Mouse (Mus musculus) megakaryocyte progenitor cell, adult 5-6 weeks (primary cell): Measurements from ENCODE around the gene Lrrc37a. TPM values are rescaled to one million over a fixed set of nuclear protein-coding genes. Genes with fewer than 3 reads are reported as not detected.
"Not testable (repeated sequence)": the region's sequence is repeated elsewhere in the genome, so short reads cannot be mapped to it uniquely, and the experiment has no call there.

Experiments used
- ATAC-seq: replicated peaks from 2 replicates; pipeline ENCODE4 v1.8.0; 2016; ENCODE audit warnings: mild to moderate bottlenecking, moderate TSS enrichment, inconsistent platforms; ENCODE audit not compliant: poor library complexity
- total RNA-seq, 2 experiments: library from RNA; stranded (forward) in 1 of 2; stranded (reverse) in 1 of 2; fragments of 157-497, 149-512 nt in 1 of 2; fragments of 200-1000 nt in 1 of 2; gene quantifications; 2 replicates each; pipeline versions ENCODE4 v1.2.3 to v1.2.4; 2015 to 2017

Lrrc37a gene
- not detected in 2 replicates for total RNA-seq (2015)
- total RNA-seq (2017) = not detected in 2 replicates

DNA sequence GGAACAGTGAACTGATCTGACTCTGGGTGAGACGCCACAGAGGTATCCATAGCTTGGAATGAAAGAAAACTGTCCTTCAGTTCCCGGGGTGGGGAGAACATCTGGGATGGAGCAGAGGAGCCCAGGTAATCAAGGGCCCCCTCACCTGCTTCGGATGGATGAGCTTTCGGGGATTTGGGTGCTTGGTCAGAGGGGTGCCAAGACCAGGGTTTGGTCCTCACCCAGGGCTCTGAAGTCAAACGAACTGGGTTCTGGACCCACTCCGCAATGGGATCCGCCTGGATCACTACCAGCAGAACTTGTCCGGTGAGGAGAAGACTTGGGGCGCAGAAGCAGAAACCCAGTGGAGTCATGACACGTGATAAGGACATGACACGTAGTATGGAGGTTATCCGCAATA, at the start of gene Lrrc37a:
Gene Lrrc37a (minus strand): TSS at position 101 of the 400 bp plus-strand sequence.
- no peak for ATAC-seq

DNA sequence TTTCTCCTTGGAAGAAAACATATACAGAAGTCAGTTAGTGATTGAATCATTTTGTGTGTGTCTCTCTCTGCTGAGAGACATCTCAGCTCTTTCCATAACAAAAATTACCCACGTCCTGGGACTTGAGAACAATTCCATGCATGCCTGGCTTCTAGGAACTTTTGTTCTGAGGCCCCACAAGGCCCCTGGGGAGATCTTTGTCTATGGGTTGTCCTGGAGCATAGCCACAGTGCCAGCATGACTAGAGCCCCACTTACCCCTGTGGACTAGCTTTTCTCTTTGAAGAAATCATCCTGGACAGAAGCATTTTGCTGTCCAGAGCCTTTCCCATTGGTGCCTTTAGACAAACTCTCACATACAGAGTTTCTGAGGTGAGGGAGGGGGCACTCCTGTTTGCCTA, 30.6 kb upstream of the Lrrc37a start:
- not testable (repeated sequence) for ATAC-seq

DNA sequence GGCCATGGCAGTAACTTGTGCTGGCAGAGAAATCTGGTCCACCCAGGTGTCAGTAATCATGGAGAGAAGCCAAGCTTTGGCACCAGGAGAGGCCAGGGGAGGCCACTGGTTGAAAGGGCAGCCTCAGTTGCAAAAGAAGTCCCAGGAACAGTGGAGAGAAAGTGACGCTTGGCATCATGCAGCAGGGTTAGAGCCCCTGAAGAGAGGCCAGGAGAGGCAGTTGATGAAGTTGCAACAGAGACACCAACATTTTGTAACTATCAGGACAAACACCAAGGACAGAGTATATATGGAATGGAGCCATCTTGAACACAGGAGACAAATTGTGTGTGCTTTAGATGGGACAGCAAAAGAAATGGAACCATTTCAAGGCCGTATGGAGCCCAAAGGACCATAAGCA, 7.7 kb upstream of the Lrrc37a start:
- no peak for ATAC-seq

DNA sequence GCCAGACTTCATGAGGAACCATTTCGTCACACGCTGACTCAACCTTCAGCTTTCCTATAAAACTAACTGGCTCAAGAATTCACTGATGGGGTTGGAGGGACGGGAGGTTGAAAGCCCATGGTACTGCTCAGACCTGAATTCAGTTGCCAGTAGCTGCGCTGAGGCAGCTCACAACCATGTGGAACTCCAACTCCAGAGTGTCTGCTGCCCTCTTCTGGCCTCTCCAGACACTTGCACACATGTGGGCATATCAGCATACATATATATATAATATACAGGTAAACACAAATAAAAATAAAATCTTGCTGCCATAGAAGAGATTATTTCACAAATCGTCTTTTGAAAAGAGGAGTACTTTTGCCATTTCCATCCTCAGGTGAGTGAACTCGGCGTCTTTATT, 40.0 kb downstream of the Lrrc37a start:
- peak; percentile 88 for ATAC-seq

DNA sequence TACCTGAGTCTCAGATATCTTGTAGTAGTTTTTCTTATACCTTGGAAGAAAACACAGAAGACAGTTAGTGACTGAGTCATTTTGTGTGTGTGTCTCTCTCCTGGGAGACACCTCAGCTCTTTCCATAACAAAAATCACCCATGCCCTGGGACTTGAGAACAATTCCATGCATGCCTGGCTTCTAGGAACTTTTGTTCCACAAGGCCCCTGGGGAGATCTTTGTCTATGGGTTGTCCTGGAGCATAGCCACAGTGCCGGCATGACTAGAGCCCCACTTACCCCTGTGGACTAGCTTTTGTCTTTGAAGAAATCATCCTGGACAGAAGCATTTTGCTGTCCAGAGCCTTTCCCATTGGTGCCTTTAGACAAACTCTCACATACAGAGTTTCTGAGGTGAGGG, 53.3 kb downstream of the Lrrc37a start:
- ATAC-seq = not testable (repeated sequence)

DNA sequence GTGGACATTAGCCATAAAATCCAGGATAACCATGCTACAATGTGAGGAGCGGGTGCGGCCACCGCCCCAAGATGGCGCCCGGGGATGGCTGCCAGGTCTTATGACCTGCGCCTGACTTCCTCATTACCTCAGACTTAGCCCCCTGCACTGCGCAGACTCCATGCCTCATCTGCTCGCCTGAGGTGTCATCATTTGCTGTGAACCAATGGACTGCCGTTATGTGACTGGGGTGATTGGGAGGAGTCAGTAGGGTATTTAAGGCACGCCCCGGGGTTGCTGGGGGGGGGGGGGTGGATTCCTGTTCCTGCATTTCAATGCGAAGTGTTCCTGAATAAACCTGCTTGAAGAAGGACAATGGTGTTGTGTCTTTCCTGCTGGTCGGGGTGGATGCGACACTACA, 54.7 kb downstream of the Lrrc37a start:
- ATAC-seq = not testable (repeated sequence)

DNA sequence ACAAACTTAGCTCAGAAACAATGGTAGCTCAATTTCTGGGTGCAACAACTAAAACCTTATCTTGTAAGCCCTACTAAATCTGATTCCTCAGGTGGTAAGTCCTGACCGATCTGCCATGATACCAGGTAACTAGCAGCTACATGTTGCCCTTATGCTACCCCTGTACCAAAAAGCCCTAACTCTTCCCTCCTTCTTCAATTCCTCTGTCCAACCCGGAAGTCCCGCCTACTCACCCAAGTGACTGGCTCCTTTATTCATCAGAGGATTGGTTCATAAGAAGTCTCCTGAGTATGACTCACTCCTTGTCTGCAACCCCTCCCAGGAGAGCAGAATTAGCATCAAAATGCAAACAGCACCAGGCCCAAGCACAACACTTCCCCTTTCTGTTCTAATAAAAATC, 60.7 kb downstream of the Lrrc37a start:
- ATAC-seq = no peak

DNA sequence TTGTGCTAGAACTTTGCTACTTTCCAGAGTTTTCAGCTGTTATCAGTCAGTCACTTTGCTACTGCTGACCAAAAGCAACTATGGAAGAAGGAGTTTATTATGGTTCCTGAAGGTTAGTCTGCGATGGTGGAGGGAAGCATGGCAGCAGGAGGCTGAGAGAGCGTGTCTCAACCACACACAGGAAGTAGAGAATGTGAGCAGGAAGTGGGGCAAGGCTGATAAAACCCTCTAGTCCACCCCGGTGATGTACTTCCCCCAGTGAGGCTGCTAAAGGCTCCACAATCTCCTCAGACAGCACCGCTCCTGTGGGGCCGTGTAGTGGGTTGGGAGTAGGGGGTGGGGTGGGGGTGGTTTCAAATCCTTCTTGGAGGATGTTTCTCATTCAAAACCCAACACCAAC, 68.1 kb downstream of the Lrrc37a start:
- ATAC-seq = peak; percentile 99

DNA sequence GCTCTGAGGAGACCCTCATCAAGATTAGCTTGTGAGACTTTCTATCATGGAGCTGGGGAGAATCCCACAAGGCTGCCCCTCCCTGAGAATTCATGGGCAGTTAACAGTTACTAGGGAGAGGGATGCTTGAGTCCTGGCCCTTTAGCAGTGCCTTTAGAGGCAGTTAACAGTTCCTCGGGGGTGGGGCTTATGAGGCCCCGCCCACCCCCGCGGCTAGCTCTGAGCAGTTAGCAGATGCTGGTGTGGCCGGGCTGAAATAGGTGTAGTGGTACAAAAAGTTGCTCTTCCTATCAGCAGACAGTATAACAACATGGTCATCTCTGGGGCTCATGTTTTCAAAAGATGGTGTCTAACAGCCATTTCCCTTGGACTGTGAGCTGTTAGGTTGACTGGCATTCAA, 79.4 kb downstream of the Lrrc37a start:
- peak; percentile 31; the same call in 1 of the 2 replicates for ATAC-seq

DNA sequence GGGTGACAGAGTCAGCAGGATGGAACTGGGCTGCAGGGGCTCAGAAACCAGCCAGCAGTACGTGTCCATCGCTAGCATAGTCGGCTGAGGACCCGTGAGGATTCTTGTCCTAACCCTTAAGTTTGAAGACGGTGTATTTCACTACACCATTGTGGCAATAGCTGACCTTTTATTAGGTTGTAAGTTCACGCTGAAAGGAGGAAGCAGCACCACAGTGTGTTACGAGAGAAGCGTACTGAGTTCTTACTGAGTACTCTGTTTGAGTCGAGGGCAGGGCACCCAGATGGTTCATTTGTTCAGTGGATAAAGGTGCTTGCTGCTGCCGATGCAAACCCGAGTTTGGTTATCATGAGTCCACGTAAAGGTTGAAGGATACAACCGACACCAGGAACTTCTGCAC, 84.7 kb downstream of the Lrrc37a start:
- no peak for ATAC-seq

DNA sequence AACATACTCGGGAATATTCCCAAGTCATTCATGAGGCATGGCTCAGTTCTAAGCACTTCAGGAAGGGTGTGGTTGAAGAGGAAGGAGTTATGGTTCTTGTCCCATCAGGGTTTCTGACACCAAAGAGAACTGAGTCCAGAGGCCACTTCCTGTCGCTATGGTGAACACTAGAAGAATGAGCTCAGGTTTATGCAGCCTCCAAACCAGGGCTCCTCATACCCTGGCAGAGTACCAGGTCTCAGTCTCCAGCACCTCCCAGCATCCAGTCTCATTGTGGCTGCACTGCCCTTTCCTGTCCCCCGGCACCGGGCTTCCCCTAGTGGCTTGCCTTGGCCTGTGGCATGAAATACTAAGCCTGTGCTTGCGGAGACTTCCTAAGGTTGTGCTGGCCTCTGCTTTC, 85.2 kb downstream of the Lrrc37a start:
- ATAC-seq = peak; percentile 39

DNA sequence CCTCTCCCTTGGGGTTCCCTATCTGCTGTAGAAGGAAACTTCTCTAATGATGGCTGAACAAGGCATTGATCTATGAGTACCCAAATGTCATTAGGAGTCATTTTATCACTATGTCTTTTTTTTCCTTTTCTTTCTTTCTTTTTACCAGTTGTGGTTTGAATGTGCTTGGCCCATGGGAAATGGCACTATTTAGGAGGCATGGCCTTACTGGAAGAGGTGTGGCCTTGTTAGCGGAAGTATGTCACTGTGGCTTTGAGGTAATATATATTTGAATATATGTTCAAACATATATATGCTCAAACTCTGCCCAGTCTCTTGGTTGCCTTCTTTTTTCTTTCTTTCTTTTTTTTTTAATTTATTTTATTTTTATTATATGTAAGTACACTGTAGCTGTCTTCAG, 90.9 kb downstream of the Lrrc37a start:
- ATAC-seq = no peak

DNA sequence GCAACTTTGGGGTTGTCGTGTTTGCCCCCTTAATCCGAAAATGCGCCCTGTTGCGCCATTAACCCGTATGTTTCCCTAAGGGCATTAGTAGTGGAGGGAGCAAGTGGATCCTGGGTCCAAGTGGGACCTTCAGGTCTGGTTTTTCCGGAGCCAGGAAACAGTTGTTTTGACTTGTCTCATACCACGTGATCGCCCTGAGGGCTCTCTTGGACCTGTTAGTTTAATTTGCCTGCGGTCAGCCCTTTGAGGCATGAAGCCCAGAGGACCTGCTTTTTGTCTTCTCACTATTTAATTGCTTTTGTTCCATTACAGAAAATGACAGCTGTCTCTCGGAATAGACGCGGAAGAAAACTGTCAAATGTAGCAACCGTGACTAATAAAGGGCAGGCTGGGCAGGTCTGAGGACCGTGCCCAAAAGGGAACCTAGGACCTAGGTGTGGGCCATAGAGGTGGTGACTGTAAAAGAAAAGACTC, 91.4 kb downstream of the Lrrc37a start:
- no peak for ATAC-seq

DNA sequence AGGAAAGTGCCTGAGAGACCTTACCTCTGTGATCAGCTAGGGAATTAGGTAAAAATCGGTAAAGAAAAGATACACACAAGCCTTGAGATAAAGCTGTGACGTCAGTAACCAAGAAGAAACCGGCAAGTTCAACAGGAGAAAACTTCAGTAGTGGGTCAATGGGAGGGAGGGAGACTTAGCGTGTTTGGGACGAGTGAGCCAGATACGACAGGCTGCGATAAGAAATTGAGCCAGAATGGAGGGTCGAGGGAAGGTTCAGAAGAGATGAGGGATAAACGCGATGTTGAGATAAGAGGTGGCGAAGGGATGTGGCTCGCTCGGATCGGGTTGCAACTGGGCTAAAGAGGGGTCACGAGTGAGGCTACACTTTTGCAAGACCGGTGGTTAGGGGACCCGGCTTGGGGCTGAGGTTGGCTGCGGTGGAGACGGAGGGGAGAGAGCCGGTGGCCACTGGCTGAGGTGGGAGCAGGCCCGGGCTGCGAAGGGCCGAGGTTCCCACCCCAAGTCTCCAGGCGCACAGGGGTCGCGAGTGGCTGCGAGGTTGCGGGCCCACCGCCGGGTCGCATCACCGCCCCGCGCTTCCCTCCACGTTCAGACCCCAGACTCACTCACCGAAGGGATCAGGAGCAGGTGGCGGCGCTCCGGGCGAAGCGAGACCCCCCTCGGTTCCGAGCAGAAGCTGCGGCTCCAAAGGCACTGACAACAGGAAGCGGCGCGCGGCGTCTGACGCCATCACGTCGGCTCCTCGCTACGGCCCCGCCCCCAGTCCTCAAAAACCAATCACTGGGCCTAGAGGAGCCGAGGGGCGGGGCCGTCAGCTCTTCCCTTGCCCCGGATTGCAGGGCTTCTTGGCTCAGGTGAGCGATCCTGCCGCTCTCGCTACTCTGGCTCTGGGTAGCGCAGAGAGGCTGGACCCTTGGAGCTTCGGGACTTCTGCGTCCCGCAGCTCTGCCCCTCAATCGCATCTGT, 92.1 kb downstream of the Lrrc37a start, which contains the start of gene Plekhm1:
Gene Plekhm1 (minus strand): TSS at position 707 of the 969 bp plus-strand sequence.
- ATAC-seq = peak; percentile 97

DNA sequence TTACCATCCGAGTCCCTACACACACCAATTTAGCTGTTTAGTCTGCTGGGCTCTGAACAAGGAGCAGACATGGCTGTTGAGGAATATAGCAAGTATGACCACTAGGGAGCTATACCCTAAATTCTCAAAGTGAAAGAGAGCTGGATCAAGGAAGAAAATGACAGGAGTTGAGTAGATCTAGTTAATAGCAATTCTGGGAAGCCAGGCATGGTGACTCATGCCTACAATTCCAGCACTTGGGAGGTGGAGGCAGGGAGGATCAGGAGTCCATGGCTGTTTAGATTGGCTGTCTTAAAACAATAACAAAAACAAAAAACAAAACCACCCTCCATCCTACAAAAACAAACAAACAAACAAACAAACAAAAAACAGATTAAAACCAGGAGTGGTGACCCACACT, 93.1 kb downstream of the Lrrc37a start:
- ATAC-seq = no peak

DNA sequence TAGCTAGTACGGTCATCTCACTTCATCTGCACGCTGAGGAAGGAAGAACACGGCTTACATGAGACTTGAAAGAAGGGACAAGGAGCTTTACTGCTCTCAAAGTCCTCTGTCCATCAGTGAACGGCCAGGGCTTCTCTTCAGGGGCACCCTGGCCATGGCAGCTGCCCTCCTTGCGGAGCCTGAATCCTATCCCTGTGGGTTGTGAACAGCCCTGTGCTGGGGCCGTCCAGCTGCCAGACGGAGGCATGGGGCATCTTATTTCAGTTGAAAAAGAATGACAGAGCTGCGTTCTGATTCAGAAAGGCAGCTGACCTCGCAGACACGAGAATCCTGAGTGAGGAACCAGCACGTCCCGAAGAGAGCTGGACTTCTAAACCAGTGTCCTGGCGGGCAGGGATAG, 95.5 kb downstream of the Lrrc37a start:
- ATAC-seq = no peak

DNA sequence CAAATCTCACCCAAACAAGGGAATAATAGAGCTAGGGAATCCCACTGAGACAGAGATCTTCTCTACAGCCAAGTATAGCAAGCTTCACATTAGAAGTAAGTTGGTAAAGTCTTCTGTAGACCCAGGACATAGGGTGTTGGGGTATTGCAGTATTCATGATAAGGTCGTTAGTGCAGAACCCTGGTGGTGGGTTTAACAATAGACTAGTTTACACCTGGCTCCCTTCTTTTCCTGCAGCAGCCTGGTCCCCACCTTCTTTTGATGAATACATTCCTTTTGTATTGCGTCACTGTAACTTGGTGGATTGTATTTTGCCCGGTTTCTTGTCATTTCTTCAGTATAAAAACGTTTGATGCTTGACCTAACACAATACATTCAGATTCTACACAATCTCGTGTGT, 97.3 kb downstream of the Lrrc37a start:
- not testable (repeated sequence) for ATAC-seq

DNA sequence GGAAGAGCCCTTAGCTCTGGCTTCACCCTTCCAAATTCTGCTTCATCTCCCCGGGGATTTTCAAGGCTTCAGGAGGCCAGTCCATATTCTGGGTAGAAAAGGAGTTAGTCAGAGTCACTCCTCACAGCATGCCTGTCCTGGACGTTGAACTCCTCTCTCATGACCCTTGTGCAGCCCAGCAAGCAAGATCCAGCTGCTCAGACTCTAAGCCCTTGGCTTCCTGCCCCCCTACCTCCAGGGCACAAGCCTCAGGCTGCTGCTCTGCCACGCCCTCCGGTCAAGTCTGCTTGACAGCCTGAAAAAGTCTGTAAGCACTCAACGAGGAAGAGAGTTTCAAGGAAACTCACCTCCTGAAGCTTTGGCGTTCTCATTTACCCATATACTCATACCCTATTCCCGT, 97.8 kb downstream of the Lrrc37a start:
- no peak for ATAC-seq

DNA sequence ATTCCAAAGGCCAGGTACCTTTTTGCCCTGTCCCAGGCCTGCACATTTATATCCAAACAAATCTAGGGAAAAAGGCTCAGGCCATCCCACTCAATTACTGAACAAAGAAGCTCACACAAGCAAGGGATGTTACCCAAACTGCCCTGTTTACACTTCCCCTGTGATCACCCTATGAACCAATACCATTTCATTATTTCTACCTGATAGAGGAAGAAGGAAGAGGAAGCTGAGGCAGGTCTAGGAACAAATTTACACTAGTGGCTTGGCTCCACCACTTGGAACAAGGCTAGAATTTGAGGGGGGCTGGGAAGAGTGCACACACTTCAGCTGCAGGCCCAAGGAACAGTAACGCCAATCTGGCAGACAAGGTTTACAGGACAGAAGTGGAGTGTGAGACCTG, 98.6 kb downstream of the Lrrc37a start:
- no peak; the same call in 1 of the 2 replicates for ATAC-seq

DNA sequence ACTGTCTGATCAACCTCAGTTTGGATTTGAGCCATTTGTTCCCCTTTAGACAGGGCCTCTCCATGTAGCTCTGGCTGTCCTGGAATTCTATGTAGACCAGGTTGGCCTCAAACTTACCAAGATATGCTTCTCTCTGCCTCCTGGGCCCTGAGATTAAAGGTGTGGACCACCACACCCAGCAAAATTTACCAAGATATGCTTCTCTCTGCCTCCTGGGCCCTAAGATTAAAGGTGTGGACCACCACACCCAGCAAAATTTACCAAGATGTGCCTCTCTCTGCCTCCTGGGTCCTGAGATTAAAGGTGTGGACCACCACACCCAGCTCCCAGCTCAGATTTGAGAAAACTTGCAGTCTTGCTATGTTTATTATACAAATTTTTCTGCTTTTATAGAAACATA, 99.8 kb downstream of the Lrrc37a start:
- no peak for ATAC-seq

DNA sequence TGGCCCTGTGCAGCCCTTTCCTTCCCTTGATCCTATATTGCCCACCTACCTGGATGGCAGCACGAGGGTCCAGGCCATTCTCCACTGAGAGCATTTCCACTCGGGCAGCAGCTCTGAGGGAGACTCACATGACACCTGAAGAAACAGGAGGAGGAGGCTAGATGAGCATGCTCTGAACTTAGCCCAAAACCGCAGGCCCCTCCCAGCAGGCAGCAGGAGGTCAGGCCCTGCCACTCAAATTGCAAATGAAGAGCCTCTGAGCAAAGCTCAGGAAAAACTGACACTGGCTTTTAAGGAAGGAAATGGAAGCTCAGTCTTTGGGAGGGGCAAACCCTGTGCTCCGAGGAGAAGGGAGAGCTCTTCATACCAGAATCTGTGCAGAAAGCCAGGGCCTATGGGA, 100.6 kb downstream of the Lrrc37a start:
- ATAC-seq = peak; percentile 55

DNA sequence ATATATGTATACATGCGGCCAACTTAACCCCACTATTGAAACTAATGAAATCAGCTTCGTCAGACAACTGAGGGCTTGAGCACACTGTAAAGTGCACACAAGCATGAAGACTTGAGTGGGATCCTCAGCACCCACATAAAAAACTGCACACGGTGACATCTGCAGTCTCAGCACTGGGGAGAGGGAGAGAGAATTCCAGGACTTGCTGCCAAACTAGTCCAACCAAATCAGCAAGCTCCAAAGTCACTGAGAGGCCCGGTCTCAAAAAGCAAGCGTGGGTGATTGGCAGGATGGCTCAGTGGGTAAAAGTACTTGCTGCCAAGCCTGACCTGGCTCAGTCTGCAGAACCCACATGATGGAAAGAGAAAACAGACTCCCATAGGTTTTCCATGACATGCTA, 101.7 kb downstream of the Lrrc37a start:
- ATAC-seq = no peak
